11 mouse cellular contexts compared by ENCODE assay signal in genomic region chr11:75262791-75263190, GRCm38 (mm10).
DNase-seq lines count a peak whose midpoint lies in the region; ATAC-seq and TF ChIP-seq lines count a peak whose summit lies in the region.
"Had no signal": no experiment of that assay in that cellular context is flagged by ENCODE, and none has a peak within 500 bp of the region (broad histone marks: within the 10 kb centered on the region; RNA-seq: fewer than 3 reads in every experiment).

No protein-coding gene starts in this region.

- peaks cover 31% of the 10 kb centered on the region for H3K4me1 ChIP-seq in heart, embryonic 16.5 days (ENCODE audit: control insufficient read depth, insufficient read depth, low read length)
- peaks cover 10% of the 10 kb centered on the region for H3K4me1 ChIP-seq in heart, adult 2 months (ENCODE audit: control insufficient read depth, insufficient read depth, low read length)
- H3K4me1 ChIP-seq in midbrain, embryonic 11.5 days (ENCODE audit: control insufficient read depth, insufficient read depth, low read length), result peaks cover 8% of the 10 kb centered on the region
- H3K4me1 ChIP-seq in midbrain, embryonic 16.5 days (ENCODE audit: control insufficient read depth, insufficient read depth, low read length), result peaks cover 21% of the 10 kb centered on the region
- H3K4me1 ChIP-seq in hindbrain, embryonic 12.5 days, result peaks cover 55% of the 10 kb centered on the region
- peaks cover 26% of the 10 kb centered on the region for H3K4me1 ChIP-seq in stomach, embryonic 15.5 days

- 47% methylated on average over 5 of the region's 5 CpGs for WGBS in heart, embryonic 16.5 days
- WGBS in heart, adult 2 months, result 39% methylated on average over 5 of the region's 5 CpGs
- 66% methylated on average over 5 of the region's 5 CpGs for WGBS in midbrain, embryonic 11.5 days
- WGBS in midbrain, embryonic 16.5 days, result 56% methylated on average over 5 of the region's 5 CpGs
- 53% methylated on average over 5 of the region's 5 CpGs for WGBS in hindbrain, embryonic 12.5 days
- WGBS in stomach, embryonic 15.5 days, result 41% methylated on average over 5 of the region's 5 CpGs

- no peak overlapping the region; the same call in 1 of the 2 replicates for H3K9ac ChIP-seq in heart, embryonic 16.5 days (ENCODE audit: low read length)
- no peak overlapping the region for H3K9ac ChIP-seq in heart, adult 2 months (ENCODE audit: low read depth, low read length)
- no peak overlapping the region for H3K9ac ChIP-seq in midbrain, embryonic 11.5 days (ENCODE audit: low read length)
- no peak overlapping the region for H3K9ac ChIP-seq in midbrain, embryonic 16.5 days (ENCODE audit: low read depth, low read length)
- H3K9ac ChIP-seq in hindbrain, embryonic 12.5 days, result peak overlapping the region; percentile 35; the same call in 1 of the 2 replicates
- H3K9ac ChIP-seq in stomach, embryonic 15.5 days, result peak overlapping the region; percentile 19; the same call in 1 of the 2 replicates
- H3K9ac ChIP-seq: liver, embryonic 15.5 days had no signal

- H3K27me3 ChIP-seq in heart, embryonic 16.5 days (ENCODE audit: control insufficient read depth, insufficient read depth, low read length), result no peaks in the 10 kb centered on the region
- H3K27me3 ChIP-seq in heart, adult 2 months (ENCODE audit: control insufficient read depth, insufficient read depth, low read length), result no peaks in the 10 kb centered on the region
- H3K27me3 ChIP-seq in midbrain, embryonic 11.5 days (ENCODE audit: control insufficient read depth, insufficient read depth, low read length), result no peaks in the 10 kb centered on the region
- H3K27me3 ChIP-seq in midbrain, embryonic 16.5 days (ENCODE audit: control insufficient read depth, insufficient read depth, low read depth, low read length), result no peaks in the 10 kb centered on the region
- H3K27me3 ChIP-seq in hindbrain, embryonic 12.5 days, result 0 out of 2 replicates have a peak, but pooled peaks cover 3% of the 10 kb centered on the region
- no peaks in the 10 kb centered on the region for H3K27me3 ChIP-seq in stomach, embryonic 15.5 days (replicated peaks)
- H3K27me3 ChIP-seq: liver, embryonic 15.5 days had no signal

- TF ChIP-seq CTCF in heart, adult 2 months (IDR thresholded peaks at IDR 0.05), result no peak

- no peak for TF ChIP-seq POLR2A in heart, adult 2 months (IDR thresholded peaks at IDR 0.05; ENCODE audit: insufficient read depth, low read depth, low read length)

- no peaks in the 10 kb centered on the region for H3K79me2 ChIP-seq in heart, adult 2 months (replicated peaks; ENCODE audit: control insufficient read depth, insufficient read depth, low read length)

- no peak overlapping the region for H3K4me3 ChIP-seq in heart, embryonic 16.5 days (ENCODE audit: low read length)
- no peak overlapping the region for H3K4me3 ChIP-seq in heart, adult 2 months
- no peak overlapping the region for H3K4me3 ChIP-seq in midbrain, embryonic 11.5 days (ENCODE audit: low read depth, low read length)
- no peak overlapping the region for H3K4me3 ChIP-seq in midbrain, embryonic 16.5 days (ENCODE audit: low read depth, low read length)
- no peak overlapping the region for H3K4me3 ChIP-seq in hindbrain, embryonic 12.5 days
- no peak overlapping the region for H3K4me3 ChIP-seq in stomach, embryonic 15.5 days (replicated peaks)
- H3K4me3 ChIP-seq: gastrocnemius, adult 2 months; liver, embryonic 15.5 days; myocyte had no signal

- no peaks in the 10 kb centered on the region for H3K36me3 ChIP-seq in heart, embryonic 16.5 days (ENCODE audit: control insufficient read depth, insufficient read depth)
- H3K36me3 ChIP-seq in heart, adult 2 months (ENCODE audit: control insufficient read depth, insufficient read depth, low read length), result no peaks in the 10 kb centered on the region
- no peaks in the 10 kb centered on the region for H3K36me3 ChIP-seq in midbrain, embryonic 11.5 days (ENCODE audit: control insufficient read depth, insufficient read depth, low read length)
- no peaks in the 10 kb centered on the region for H3K36me3 ChIP-seq in midbrain, embryonic 16.5 days (ENCODE audit: control insufficient read depth, insufficient read depth, low read length)
- H3K36me3 ChIP-seq in hindbrain, embryonic 12.5 days, result no peaks in the 10 kb centered on the region
- no peaks in the 10 kb centered on the region for H3K36me3 ChIP-seq in stomach, embryonic 15.5 days
- H3K36me3 ChIP-seq: liver, embryonic 15.5 days had no signal

- no peak for DNase-seq in heart, adult 2 months
- DNase-seq in midbrain, embryonic 11.5 days (ENCODE audit: low spot score, missing footprints), result peak; percentile 19
- no peak for DNase-seq in ovary, postnatal 14 days (ENCODE audit: low spot score)
- DNase-seq: gastrocnemius, adult 2 months; layer of hippocampus, postnatal 36 days had no signal

- no peak overlapping the region for H3K4me2 ChIP-seq in heart, embryonic 16.5 days (ENCODE audit: low read depth, low read length)
- no peak overlapping the region for H3K4me2 ChIP-seq in midbrain, embryonic 11.5 days
- no peak overlapping the region for H3K4me2 ChIP-seq in midbrain, embryonic 16.5 days (ENCODE audit: low read length)
- no peak overlapping the region for H3K4me2 ChIP-seq in hindbrain, embryonic 12.5 days (replicated peaks)
- H3K4me2 ChIP-seq in stomach, embryonic 15.5 days, result no peak overlapping the region
- H3K4me2 ChIP-seq: liver, embryonic 15.5 days had no signal

- no peak for ATAC-seq in heart, embryonic 16.5 days (replicated peaks; ENCODE audit: extremely low read depth, insufficient read depth, low FRiP score)
- ATAC-seq in midbrain, embryonic 11.5 days (ENCODE audit: low FRiP score), result no peak
- ATAC-seq in midbrain, embryonic 16.5 days, result no peak
- no peak for ATAC-seq in hindbrain, embryonic 12.5 days (ENCODE audit: low FRiP score)
- no peak for ATAC-seq in stomach, embryonic 15.5 days (ENCODE audit: insufficient read depth, low FRiP score, low read depth)

- intact Hi-C loops in heart, adult 2 months (cut with DNase I), result no loop called here

- H3K9me3 ChIP-seq in heart, embryonic 16.5 days (replicated peaks; ENCODE audit: control insufficient read depth, low read length), result no peaks in the 10 kb centered on the region
- H3K9me3 ChIP-seq in midbrain, embryonic 11.5 days (ENCODE audit: control insufficient read depth, low read length), result no peaks in the 10 kb centered on the region
- no peaks in the 10 kb centered on the region for H3K9me3 ChIP-seq in midbrain, embryonic 16.5 days (replicated peaks; ENCODE audit: control insufficient read depth, low read length, poor library complexity, severe bottlenecking)
- H3K9me3 ChIP-seq in hindbrain, embryonic 12.5 days (replicated peaks), result no peaks in the 10 kb centered on the region
- no peaks in the 10 kb centered on the region for H3K9me3 ChIP-seq in stomach, embryonic 15.5 days
- H3K9me3 ChIP-seq: liver, embryonic 15.5 days had no signal

- no peak for TF ChIP-seq EP300 in heart, adult 2 months (IDR thresholded peaks at IDR 0.05; ENCODE audit: insufficient read depth, low read depth, low read length)

- H3K27ac ChIP-seq in heart, embryonic 16.5 days (ENCODE audit: low read length), result peak overlapping the region; percentile 33
- H3K27ac ChIP-seq in heart, adult 2 months, result no peak overlapping the region; the same call in 1 of the 2 replicates
- no peak overlapping the region for H3K27ac ChIP-seq in midbrain, embryonic 11.5 days (ENCODE audit: low read depth, low read length)
- H3K27ac ChIP-seq in midbrain, embryonic 16.5 days (ENCODE audit: low read length), result no peak overlapping the region
- peak overlapping the region; percentile 73 for H3K27ac ChIP-seq in hindbrain, embryonic 12.5 days
- H3K27ac ChIP-seq in stomach, embryonic 15.5 days, result peak overlapping the region; percentile 76
- H3K27ac ChIP-seq: gastrocnemius, adult 2 months; liver, embryonic 15.5 days had no signal

Comparison
In these comparisons a context has a peak if more than half of its experiments do, and no peak if none do; other contexts are left out.
1. H3K27ac ChIP-seq: peak in heart, embryonic 16.5 days (single experiment), hindbrain, embryonic 12.5 days (single experiment) and stomach, embryonic 15.5 days (single experiment); none in heart, adult 2 months (single experiment), midbrain, embryonic 11.5 days (single experiment) and midbrain, embryonic 16.5 days (single experiment).
2. H3K9ac ChIP-seq: peak in hindbrain, embryonic 12.5 days (single experiment) and stomach, embryonic 15.5 days (single experiment); none in heart, embryonic 16.5 days (single experiment), heart, adult 2 months (single experiment), midbrain, embryonic 11.5 days (single experiment) and midbrain, embryonic 16.5 days (single experiment).